Mouse (Mus musculus) MEL (cell line): ENCODE measurements around the gene Tpsg1. TPM values are rescaled to one million over a fixed set of nuclear protein-coding genes. Genes with fewer than 3 reads are reported as not detected.

Source experiments
- DNase-seq: peaks from one replicate; pipeline ENCODE4 v3.0.0; 2011; ENCODE audit warnings: low read depth, low spot score
- H3K27ac ChIP-seq: 2 replicates; pipeline ENCODE4 v1.5.1; 2012; ENCODE audit warnings: low read depth, mild to moderate bottlenecking, control low read depth, low read length, moderate library complexity; ENCODE audit not compliant: control insufficient read depth
- H3K27me3 ChIP-seq, 2 experiments: fragments of 150-350 bp in 1 of 2; sonication (generic) in 1 of 2; 2 replicates each; pipeline ENCODE4 v1.6.1; 2012; ENCODE audit warnings: low read length in 2 of 2, mild to moderate bottlenecking in 2 of 2, improper control_type of control experiment in 1 of 2, moderate library complexity in 1 of 2; ENCODE audit not compliant: insufficient read depth in 2 of 2, control insufficient read depth in 1 of 2
- H3K36me3 ChIP-seq, 2 experiments: 2 replicates each; pipeline ENCODE4 v1.6.1; 2012 to 2014; ENCODE audit warnings: low read length in 2 of 2, improper control_type of control experiment in 1 of 2, inconsistent platforms in 1 of 2, mild to moderate bottlenecking in 1 of 2; ENCODE audit not compliant: insufficient read depth in 2 of 2, control insufficient read depth in 1 of 2
- H3K4me1 ChIP-seq, 2 experiments: fragments of 150-350 bp in 1 of 2; sonication (generic) in 1 of 2; 2 replicates each; pipeline ENCODE4 v1.6.1; 2012; ENCODE audit warnings: low read length in 2 of 2, improper control_type of control experiment in 1 of 2, mild to moderate bottlenecking in 1 of 2; ENCODE audit not compliant: insufficient read depth in 2 of 2, control insufficient read depth in 1 of 2
- H3K4me3 ChIP-seq, 2 experiments: fragments of 150-350 bp in 1 of 2; sonication (generic) in 1 of 2; 2 replicates each; pipeline ENCODE4 v1.5.1; 2012; ENCODE audit warnings: low read depth in 2 of 2, low read length in 2 of 2, mild to moderate bottlenecking in 2 of 2, moderate library complexity in 2 of 2, control low read depth in 1 of 2, improper control_type of control experiment in 1 of 2; ENCODE audit not compliant: control insufficient read depth in 1 of 2, insufficient read depth in 1 of 2
- H3K79me2 ChIP-seq: 2 replicates; pipeline ENCODE4 v1.6.1; 2012; ENCODE audit warnings: mild to moderate bottlenecking, low read length, moderate library complexity; ENCODE audit not compliant: control insufficient read depth, poor library complexity, insufficient read depth
- H3K9ac ChIP-seq: 2 replicates; pipeline ENCODE4 v1.6.1; 2012; ENCODE audit warnings: low read depth, mild to moderate bottlenecking, control low read depth, low read length, moderate library complexity; ENCODE audit not compliant: control insufficient read depth, poor library complexity, severe bottlenecking
- H3K9me3 ChIP-seq: fragments of 150-350 bp; sonication (generic); replicated peaks from 2 replicates; pipeline ENCODE4 v1.6.1; 2012; ENCODE audit warnings: mild to moderate bottlenecking, low read length, improper control_type of control experiment, moderate library complexity; ENCODE audit not compliant: insufficient read depth
- BHLHE40 ChIP-seq: IDR thresholded peaks from 2 replicates; pipeline ENCODE4 v1.6.1; 2012; ENCODE audit warnings: low read depth, mild to moderate bottlenecking, inconsistent platforms, low read length, improper control_type of control experiment, borderline replicate concordance
- CHD1 ChIP-seq: IDR thresholded peaks from 2 replicates; pipeline ENCODE4 v1.6.1; 2012; ENCODE audit warnings: low read depth, mild to moderate bottlenecking, inconsistent platforms, low read length, improper control_type of control experiment
- CHD2 ChIP-seq: IDR thresholded peaks from 2 replicates; pipeline ENCODE4 v1.6.1; 2011; ENCODE audit warnings: low read length, improper control_type of control experiment
- CTCF ChIP-seq, 3 experiments: IDR thresholded peaks in 2 of 3; conservative IDR thresholded peaks in 1 of 3; 2 replicates each; pipeline ENCODE4 v1.5.1; 2011 to 2012; ENCODE audit warnings: low read length in 3 of 3, low read depth in 2 of 3, mild to moderate bottlenecking in 2 of 3, improper control_type of control experiment in 1 of 3, inconsistent platforms in 1 of 3, mixed read lengths in 1 of 3, moderate library complexity in 1 of 3; ENCODE audit not compliant: control insufficient read depth in 1 of 3, insufficient read depth in 1 of 3, poor library complexity in 1 of 3, severe bottlenecking in 1 of 3
- E2F4 ChIP-seq: IDR thresholded peaks from 2 replicates; pipeline ENCODE4 v1.6.1; 2011; ENCODE audit warnings: low read depth, low read length, improper control_type of control experiment, borderline replicate concordance
- ELF1 ChIP-seq: IDR thresholded peaks from 2 replicates; pipeline ENCODE4 v1.6.1; 2014; ENCODE audit warnings: low read depth, mild to moderate bottlenecking, inconsistent platforms, low read length, improper control_type of control experiment, moderate library complexity
- ETS1 ChIP-seq: IDR thresholded peaks from 2 replicates; pipeline ENCODE4 v1.6.1; 2012; ENCODE audit warnings: low read depth, mild to moderate bottlenecking, inconsistent platforms, low read length, improper control_type of control experiment, moderate library complexity
- GABPA ChIP-seq: IDR thresholded peaks from 2 replicates; pipeline ENCODE4 v1.6.1; 2012; ENCODE audit warnings: low read depth, mild to moderate bottlenecking, inconsistent platforms, low read length, improper control_type of control experiment, moderate library complexity
- GATA1 ChIP-seq: IDR thresholded peaks from 2 replicates; pipeline ENCODE4 v1.6.1; 2011; ENCODE audit warnings: low read depth, low read length, improper control_type of control experiment
- JUND ChIP-seq: IDR thresholded peaks from 2 replicates; pipeline ENCODE4 v1.6.1; 2011; ENCODE audit warnings: low read depth, mild to moderate bottlenecking, improper control_type of control experiment, low read length
- MAFK ChIP-seq: IDR thresholded peaks from 2 replicates; pipeline ENCODE4 v1.6.1; 2011; ENCODE audit warnings: low read depth, mild to moderate bottlenecking, low read length, improper control_type of control experiment, borderline replicate concordance
- MAX ChIP-seq: IDR thresholded peaks from 2 replicates; pipeline ENCODE4 v1.6.1; 2011; ENCODE audit warnings: low read length, improper control_type of control experiment
- MAZ ChIP-seq: IDR thresholded peaks from 2 replicates; pipeline ENCODE4 v1.6.1; 2012; ENCODE audit warnings: low read depth, mild to moderate bottlenecking, inconsistent platforms, low read length, improper control_type of control experiment
- MEF2A ChIP-seq: IDR thresholded peaks from 2 replicates; pipeline ENCODE4 v1.6.1; 2014; ENCODE audit warnings: low read depth, mild to moderate bottlenecking, inconsistent platforms, low read length, improper control_type of control experiment; ENCODE audit not compliant: poor library complexity, insufficient replicate concordance, severe bottlenecking; ENCODE audit errors: extremely low read depth
- MYB ChIP-seq: IDR thresholded peaks from 2 replicates; pipeline ENCODE4 v1.6.1; 2011; ENCODE audit warnings: mild to moderate bottlenecking, low read depth, low read length, improper control_type of control experiment
- NELFE ChIP-seq: IDR thresholded peaks from 2 replicates; pipeline ENCODE4 v1.6.1; 2011; ENCODE audit warnings: low read depth, low read length, improper control_type of control experiment
- NRF1 ChIP-seq: IDR thresholded peaks from 2 replicates; pipeline ENCODE4 v1.6.1; 2014; ENCODE audit warnings: low read depth, mild to moderate bottlenecking, inconsistent platforms, low read length, improper control_type of control experiment, moderate library complexity; ENCODE audit not compliant: poor library complexity, insufficient read depth, severe bottlenecking
- POLR2A ChIP-seq, 2 experiments: IDR thresholded peaks; 2 replicates each; pipeline ENCODE4 v1.6.1; 2011 to 2012; ENCODE audit warnings: low read length in 2 of 2, mild to moderate bottlenecking in 2 of 2, control low read depth in 1 of 2, improper control_type of control experiment in 1 of 2, low read depth in 1 of 2, moderate library complexity in 1 of 2; ENCODE audit not compliant: control insufficient read depth in 1 of 2, insufficient read depth in 1 of 2, poor library complexity in 1 of 2
- POLR2AphosphoS2 ChIP-seq: IDR thresholded peaks from 2 replicates; pipeline ENCODE4 v1.6.1; 2011; ENCODE audit warnings: low read length, improper control_type of control experiment
- POLR2AphosphoS5 ChIP-seq: IDR thresholded peaks from 2 replicates; pipeline ENCODE4 v1.6.1; 2012; ENCODE audit warnings: low read depth, borderline replicate concordance, mild to moderate bottlenecking, inconsistent platforms, low read length, moderate library complexity, mixed read lengths
- RAD21 ChIP-seq: IDR thresholded peaks from 2 replicates; pipeline ENCODE4 v1.6.1; 2011; ENCODE audit warnings: mild to moderate bottlenecking, low read depth, low read length, improper control_type of control experiment
- RCOR1 ChIP-seq: IDR thresholded peaks from 2 replicates; pipeline ENCODE4 v1.6.1; 2012; ENCODE audit warnings: low read depth, mild to moderate bottlenecking, inconsistent platforms, low read length, improper control_type of control experiment
- SIN3A ChIP-seq: IDR thresholded peaks from 2 replicates; pipeline ENCODE4 v1.6.1; 2012; ENCODE audit warnings: low read length, improper control_type of control experiment, inconsistent platforms
- SMC3 ChIP-seq: IDR thresholded peaks from 2 replicates; pipeline ENCODE4 v1.6.1; 2011; ENCODE audit warnings: low read depth, low read length, improper control_type of control experiment
- TAL1 ChIP-seq: IDR thresholded peaks from 2 replicates; pipeline ENCODE4 v1.6.1; 2012; ENCODE audit warnings: mild to moderate bottlenecking, inconsistent platforms, low read length, moderate library complexity, mixed read lengths
- TBP ChIP-seq: IDR thresholded peaks from 2 replicates; pipeline ENCODE4 v1.8.0; 2011; ENCODE audit warnings: low read depth, low read length, improper control_type of control experiment
- USF2 ChIP-seq, 2 experiments: IDR thresholded peaks; 2 replicates each; pipeline ENCODE4 v1.6.1; 2011 to 2012; ENCODE audit warnings: improper control_type of control experiment in 2 of 2, low read length in 2 of 2, borderline replicate concordance in 1 of 2, inconsistent platforms in 1 of 2, low read depth in 1 of 2, mild to moderate bottlenecking in 1 of 2; ENCODE audit not compliant: insufficient read depth in 1 of 2
- ZC3H11A ChIP-seq: IDR thresholded peaks from 2 replicates; pipeline ENCODE4 v1.6.1; 2012; ENCODE audit warnings: low read depth, mild to moderate bottlenecking, inconsistent platforms, low read length, improper control_type of control experiment
- ZKSCAN1 ChIP-seq: IDR thresholded peaks from 2 replicates; pipeline ENCODE4 v1.6.1; 2012; ENCODE audit warnings: low read depth, mild to moderate bottlenecking, inconsistent platforms, low read length, improper control_type of control experiment, moderate library complexity
- ZMIZ1 ChIP-seq: IDR thresholded peaks from 2 replicates; pipeline ENCODE4 v1.6.1; 2012; ENCODE audit warnings: low read depth, mild to moderate bottlenecking, inconsistent platforms, low read length, improper control_type of control experiment, moderate library complexity
- ZNF384 ChIP-seq: IDR thresholded peaks from 2 replicates; pipeline ENCODE4 v1.6.1; 2012; ENCODE audit warnings: low read depth, mild to moderate bottlenecking, inconsistent platforms, low read length, improper control_type of control experiment
- polyA plus RNA-seq, 2 experiments: library from polyadenylated mRNA; stranded (reverse) in 1 of 2; unstranded in 1 of 2; fragments of >175 nt in 1 of 2; fragments of >200 nt in 1 of 2; gene quantifications; 2 replicates each; pipeline versions ENCODE4 v1.2.1 to v1.2.4; 2012; ENCODE audit warnings: low replicate concordance in 2 of 2, low read depth in 1 of 2; ENCODE audit not compliant: insufficient read length in 2 of 2, insufficient read depth in 1 of 2, missing spikeins in 1 of 2
- total RNA-seq: library from RNA; depleted of rRNA; stranded (reverse); fragments of 300-350 nt; gene quantifications from 2 replicates; pipeline ENCODE4 v1.2.3, GENCODE M21; 2012

The Tpsg1 gene
- total and polyA plus RNA-seq, 3 experiments = not detected

GRCm38 (mm10) chr17:25394526-25394925 lies 25.5 kb downstream of the Tpsg1 start:
- Histone ChIP-seq H3K27ac (no peak overlapping the region), H3K79me2 (no peaks in the 10 kb centered on the region), H3K27me3 (no peaks in the 10 kb centered on the region), H3K4me1 (no peaks in the 10 kb centered on the region), H3K9me3 (no peaks in the 10 kb centered on the region), H3K9ac (no peak overlapping the region), H3K36me3 (no peaks in the 10 kb centered on the region), H3K4me3 (no peak overlapping the region)
- TF ChIP-seq ZKSCAN1 = no peak
- TF ChIP-seq MAZ = no peak
- TF ChIP-seq POLR2A (IDR thresholded peaks at IDR 0.05; ENCODE audit: control insufficient read depth in 1 of 2, insufficient read depth in 1 of 2, low read depth in 1 of 2, low read length in 2 of 2, poor library complexity in 1 of 2) = no peak
- TF ChIP-seq BHLHE40 = no peak
- no peak for TF ChIP-seq POLR2AphosphoS5
- no peak for DNase-seq

DNA sequence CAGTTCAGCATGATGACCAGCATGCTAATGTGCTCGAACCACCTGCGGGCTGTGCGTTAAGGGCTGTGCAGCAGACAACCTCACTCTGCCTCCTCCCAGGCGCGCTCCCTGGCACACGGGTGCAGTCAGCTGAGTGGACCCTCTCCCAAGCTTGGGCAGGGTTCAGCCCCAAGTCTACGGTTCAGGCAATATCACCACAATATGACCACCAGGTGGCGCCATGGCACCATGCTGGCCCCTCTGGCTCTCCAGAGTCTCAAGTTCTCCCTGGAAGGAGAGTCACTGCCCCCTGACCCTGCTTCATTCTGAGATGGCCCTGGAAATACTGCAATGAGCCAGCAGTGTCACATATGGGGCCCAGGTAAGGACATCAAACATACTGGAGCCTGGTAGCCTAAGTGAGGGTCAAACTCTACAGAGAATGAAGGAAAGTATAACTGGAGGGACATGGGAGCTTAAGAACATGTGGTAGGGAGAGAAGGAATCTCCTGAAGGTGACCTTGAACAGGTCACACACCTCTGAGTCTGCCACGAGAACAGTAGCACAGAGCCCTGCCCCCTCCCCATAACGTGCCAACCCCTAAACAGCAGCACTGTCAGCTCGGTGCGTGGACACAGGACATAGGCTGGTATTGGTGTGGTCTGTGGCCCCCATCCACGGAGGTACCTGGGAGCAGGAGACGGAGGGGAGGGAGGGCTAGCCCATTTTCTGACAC lies 28.9 kb downstream of the Tpsg1 start:
- no peaks in the 10 kb centered on the region for H3K4me1 ChIP-seq
- no peaks in the 10 kb centered on the region for H3K27me3 ChIP-seq
- H3K9me3 ChIP-seq = no peaks in the 10 kb centered on the region
- no peak overlapping the region for H3K4me3 ChIP-seq
- no peak overlapping the region for H3K9ac ChIP-seq
- DNase-seq = peak; percentile 68
- no peaks in the 10 kb centered on the region for H3K79me2 ChIP-seq
- no peaks in the 10 kb centered on the region for H3K36me3 ChIP-seq
- no peak overlapping the region for H3K27ac ChIP-seq
- TF ChIP-seq USF2 (IDR thresholded peaks at IDR 0.05; ENCODE audit: borderline replicate concordance in 1 of 2, insufficient read depth in 1 of 2, low read depth in 1 of 2, low read length in 2 of 2) = no peak
- TF ChIP-seq MAX = no peak
- TF ChIP-seq TBP = no peak
- no peak for TF ChIP-seq MAZ
- no peak for TF ChIP-seq POLR2AphosphoS2
- TF ChIP-seq SMC3 = peak; percentile 80
- no peak for TF ChIP-seq NRF1
- TF ChIP-seq MEF2A = no peak
- TF ChIP-seq RAD21 = peak; percentile 74
- peak; percentile 17; the same call in 1 of the 2 replicates for TF ChIP-seq ZC3H11A
- TF ChIP-seq POLR2AphosphoS5 = no peak
- no peak for TF ChIP-seq E2F4
- no peak for TF ChIP-seq ZNF384
- TF ChIP-seq ETS1 = no peak
- no peak for TF ChIP-seq MAFK
- TF ChIP-seq CHD1 = no peak
- no peak for TF ChIP-seq SIN3A
- peak; percentile 83 to 98 (median 87) for TF ChIP-seq CTCF (IDR thresholded peaks at IDR 0.05 in 2 of 3, conservative IDR thresholded peaks at IDR 0.05 in 1 of 3; ENCODE audit: control insufficient read depth in 1 of 3, insufficient read depth in 1 of 3, low read depth in 2 of 3, low read length in 3 of 3, poor library complexity in 1 of 3, severe bottlenecking in 1 of 3)
- no peak for TF ChIP-seq NELFE
- no peak for TF ChIP-seq ELF1
- no peak for TF ChIP-seq GATA1
- TF ChIP-seq JUND = no peak
- TF ChIP-seq BHLHE40 = no peak
- TF ChIP-seq RCOR1 = no peak
- TF ChIP-seq ZMIZ1 = no peak
- TF ChIP-seq MYB = no peak
- TF ChIP-seq TAL1 = no peak
- no peak for TF ChIP-seq CHD2
- no peak for TF ChIP-seq GABPA
- no peak for TF ChIP-seq ZKSCAN1
